Mouse (Mus musculus): Measurements from ENCODE around the gene Zfp53. TPM values are rescaled to one million over a fixed set of nuclear protein-coding genes. Genes with fewer than 3 reads are reported as not detected.

Gene Zfp53
- total and polyA plus RNA-seq, 3 experiments: 1.8 to 2.2 TPM; not detected in 1

DNA sequence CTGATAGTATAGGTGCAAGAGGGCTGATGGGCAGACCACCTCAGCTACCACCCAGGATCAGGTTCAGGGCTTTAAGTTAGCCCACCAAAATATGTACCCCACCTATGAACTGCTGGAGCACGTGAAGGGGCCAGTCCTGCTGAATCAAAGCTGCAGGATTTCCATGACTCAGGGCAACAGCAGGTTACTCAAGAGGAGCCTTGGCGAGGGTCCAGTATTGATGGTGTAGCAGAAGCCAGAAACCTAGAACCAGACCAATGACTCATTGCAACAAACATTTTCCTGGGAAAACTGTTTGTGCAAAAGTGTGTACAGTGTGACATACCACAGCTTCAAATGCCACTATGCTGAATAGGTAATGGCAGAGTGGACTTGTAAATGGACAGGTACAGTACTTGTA lies 69.0 kb downstream of the Zfp53 start:
- Histone ChIP-seq H3K36me3 (ENCODE audit: control insufficient read depth in 1 of 2, insufficient read depth in 2 of 2, low read length in 2 of 2) (peaks cover 0 to 6% of the 10 kb centered on the region in 2 experiments; a peak in 2 of 4 replicates), H3K27ac (ENCODE audit: control insufficient read depth, low read depth, low read length) (no peak overlapping the region), H3K27me3 (ENCODE audit: control insufficient read depth in 1 of 2, insufficient read depth in 2 of 2, low read length in 2 of 2) (no peaks in the 10 kb centered on the region), H3K9me3 (replicated peaks; ENCODE audit: insufficient read depth, low read length) (no peaks in the 10 kb centered on the region), H3K79me2 (ENCODE audit: control insufficient read depth, insufficient read depth, low read length, poor library complexity) (no peaks in the 10 kb centered on the region), H3K4me1 (ENCODE audit: control insufficient read depth in 1 of 2, insufficient read depth in 2 of 2, low read length in 2 of 2) (no peaks in the 10 kb centered on the region), H3K9ac (ENCODE audit: control insufficient read depth, low read depth, low read length, poor library complexity, severe bottlenecking) (no peak overlapping the region), H3K4me3 (ENCODE audit: control insufficient read depth in 1 of 2, insufficient read depth in 1 of 2, low read depth in 2 of 2, low read length in 2 of 2) (no peak overlapping the region)
- TF ChIP-seq ZMIZ1 (IDR thresholded peaks at IDR 0.05; ENCODE audit: low read depth, low read length) (no peak), GATA1 (IDR thresholded peaks at IDR 0.05; ENCODE audit: low read depth, low read length) (no peak), BHLHE40 (IDR thresholded peaks at IDR 0.05; ENCODE audit: borderline replicate concordance, low read depth, low read length) (no peak), ZNF384 (IDR thresholded peaks at IDR 0.05; ENCODE audit: low read depth, low read length) (no peak), MAX (IDR thresholded peaks at IDR 0.05; ENCODE audit: low read length) (no peak), USF2 (IDR thresholded peaks at IDR 0.05; ENCODE audit: borderline replicate concordance in 1 of 2, insufficient read depth in 1 of 2, low read depth in 1 of 2, low read length in 2 of 2) (no peak), CHD1 (IDR thresholded peaks at IDR 0.05; ENCODE audit: low read depth, low read length) (no peak), NELFE (IDR thresholded peaks at IDR 0.05; ENCODE audit: low read depth, low read length) (no peak), RAD21 (IDR thresholded peaks at IDR 0.05; ENCODE audit: low read depth, low read length) (no peak), SMC3 (IDR thresholded peaks at IDR 0.05; ENCODE audit: low read depth, low read length) (no peak), USF1 (IDR thresholded peaks at IDR 0.05; ENCODE audit: low read depth, low read length) (no peak), MYC (IDR thresholded peaks at IDR 0.05; ENCODE audit: low read depth, low read length) (no peak)
- DNase-seq (ENCODE audit: low read depth, low spot score): no peak

Other genes starting within 250 kb of the Zfp53 start
- gene Vmn1r235, start 232.6 kb upstream of the Zfp53 start, total RNA-seq (2012; rRNA removed): not detected in 2 replicates
- not detected for gene Vmn1r235, start 232.6 kb upstream of the Zfp53 start, polyA plus RNA-seq (2012; ENCODE audit: insufficient read depth in 1 of 2, insufficient read length in 2 of 2, low read depth in 1 of 2, low replicate concordance in 2 of 2, missing spikeins in 1 of 2)
- not detected in 2 replicates for gene Vmn1r236, start 206.1 kb upstream of the Zfp53 start, total RNA-seq (2012; rRNA removed)
- under 1 TPM in 1 of 2 experiments, not detected in 1; 0.01 TPM for gene Vmn1r236, start 206.1 kb upstream of the Zfp53 start, polyA plus RNA-seq (2012; ENCODE audit: insufficient read depth in 1 of 2, insufficient read length in 2 of 2, low read depth in 1 of 2, low replicate concordance in 2 of 2, missing spikeins in 1 of 2)
- not detected in 2 replicates for gene Vmn1r237, start 177.1 kb upstream of the Zfp53 start, total RNA-seq (2012; rRNA removed)
- not detected for gene Vmn1r237, start 177.1 kb upstream of the Zfp53 start, polyA plus RNA-seq (2012; ENCODE audit: insufficient read depth in 1 of 2, insufficient read length in 2 of 2, low read depth in 1 of 2, low replicate concordance in 2 of 2, missing spikeins in 1 of 2)
- not detected in 2 replicates for gene Zfp677, start 105.2 kb upstream of the Zfp53 start, total RNA-seq (2012; rRNA removed)
- not detected for gene Zfp677, start 105.2 kb upstream of the Zfp53 start, polyA plus RNA-seq (2012; ENCODE audit: insufficient read depth in 1 of 2, insufficient read length in 2 of 2, low read depth in 1 of 2, low replicate concordance in 2 of 2, missing spikeins in 1 of 2)
- 2.0 and 2.7 TPM in 2 replicates for gene Zfp54, start 65.8 kb upstream of the Zfp53 start, total RNA-seq (2012; rRNA removed)
- 1 to 10 TPM in 1 of 2 experiments, not detected in 1; 1.5 TPM for gene Zfp54, start 65.8 kb upstream of the Zfp53 start, polyA plus RNA-seq (2012; ENCODE audit: insufficient read depth in 1 of 2, insufficient read length in 2 of 2, low read depth in 1 of 2, low replicate concordance in 2 of 2, missing spikeins in 1 of 2)
- gene Zfp51, start 38.6 kb upstream of the Zfp53 start, total RNA-seq (2012; rRNA removed): 5.5 and 6.2 TPM in 2 replicates
- gene Zfp51, start 38.6 kb upstream of the Zfp53 start, polyA plus RNA-seq (2012; ENCODE audit: insufficient read depth in 1 of 2, insufficient read length in 2 of 2, low read depth in 1 of 2, low replicate concordance in 2 of 2, missing spikeins in 1 of 2): 1 to 10 TPM in 1 of 2 experiments, not detected in 1; 3.5 TPM
- 3.5 and 4.0 TPM in 2 replicates for gene Zfp52, start 46.5 kb downstream of the Zfp53 start, total RNA-seq (2012; rRNA removed)
- gene Zfp52, start 46.5 kb downstream of the Zfp53 start, polyA plus RNA-seq (2012; ENCODE audit: insufficient read depth in 1 of 2, insufficient read length in 2 of 2, low read depth in 1 of 2, low replicate concordance in 2 of 2, missing spikeins in 1 of 2): 1 to 10 TPM in 1 of 2 experiments, not detected in 1; 2.8 TPM
- 2.3 and 3.5 TPM in 2 replicates for gene Zfp948, start 78.0 kb downstream of the Zfp53 start, total RNA-seq (2012; rRNA removed)
- gene Zfp948, start 78.0 kb downstream of the Zfp53 start, polyA plus RNA-seq (2012; ENCODE audit: insufficient read depth in 1 of 2, insufficient read length in 2 of 2, low read depth in 1 of 2, low replicate concordance in 2 of 2, missing spikeins in 1 of 2): 1 to 10 TPM in 1 of 2 experiments, not detected in 1; 3.2 TPM
- gene Zfp983, start 161.6 kb downstream of the Zfp53 start, total RNA-seq (2012; rRNA removed): 0.98 and 1.5 TPM in 2 replicates
- 1 to 10 TPM in 1 of 2 experiments, not detected in 1; 1.0 TPM for gene Zfp983, start 161.6 kb downstream of the Zfp53 start, polyA plus RNA-seq (2012; ENCODE audit: insufficient read depth in 1 of 2, insufficient read length in 2 of 2, low read depth in 1 of 2, low replicate concordance in 2 of 2, missing spikeins in 1 of 2)
- 2.0 and 3.2 TPM in 2 replicates for gene Gm10226, start 202.9 kb downstream of the Zfp53 start, total RNA-seq (2012; rRNA removed)
- gene Gm10226, start 202.9 kb downstream of the Zfp53 start, polyA plus RNA-seq (2012; ENCODE audit: insufficient read depth in 1 of 2, insufficient read length in 2 of 2, low read depth in 1 of 2, low replicate concordance in 2 of 2, missing spikeins in 1 of 2): 1 to 10 TPM in 1 of 2 experiments, not detected in 1; 1.1 TPM
- 2.2 and 2.5 TPM in 2 replicates for gene Zfp760, start 218.7 kb downstream of the Zfp53 start, total RNA-seq (2012; rRNA removed)
- 1 to 10 TPM in 1 of 2 experiments, not detected in 1; 2.5 TPM for gene Zfp760, start 218.7 kb downstream of the Zfp53 start, polyA plus RNA-seq (2012; ENCODE audit: insufficient read depth in 1 of 2, insufficient read length in 2 of 2, low read depth in 1 of 2, low replicate concordance in 2 of 2, missing spikeins in 1 of 2)
- gene Zfp229, start 241.8 kb downstream of the Zfp53 start, total RNA-seq (2012; rRNA removed): 2.6 and 2.7 TPM in 2 replicates
- gene Zfp229, start 241.8 kb downstream of the Zfp53 start, polyA plus RNA-seq (2012; ENCODE audit: insufficient read depth in 1 of 2, insufficient read length in 2 of 2, low read depth in 1 of 2, low replicate concordance in 2 of 2, missing spikeins in 1 of 2): 1 to 10 TPM in 1 of 2 experiments, not detected in 1; 2.3 TPM

Measured in MEL (cell line).